Mouse (Mus musculus) kidney, postnatal 10 days (tissue): ENCODE results near the gene Car5a.

Source experiments
- DNase-seq: peaks from one replicate; pipeline ENCODE4 v3.0.0; 2021; ENCODE audit warnings: mixed read lengths

Car5a gene

DNA sequence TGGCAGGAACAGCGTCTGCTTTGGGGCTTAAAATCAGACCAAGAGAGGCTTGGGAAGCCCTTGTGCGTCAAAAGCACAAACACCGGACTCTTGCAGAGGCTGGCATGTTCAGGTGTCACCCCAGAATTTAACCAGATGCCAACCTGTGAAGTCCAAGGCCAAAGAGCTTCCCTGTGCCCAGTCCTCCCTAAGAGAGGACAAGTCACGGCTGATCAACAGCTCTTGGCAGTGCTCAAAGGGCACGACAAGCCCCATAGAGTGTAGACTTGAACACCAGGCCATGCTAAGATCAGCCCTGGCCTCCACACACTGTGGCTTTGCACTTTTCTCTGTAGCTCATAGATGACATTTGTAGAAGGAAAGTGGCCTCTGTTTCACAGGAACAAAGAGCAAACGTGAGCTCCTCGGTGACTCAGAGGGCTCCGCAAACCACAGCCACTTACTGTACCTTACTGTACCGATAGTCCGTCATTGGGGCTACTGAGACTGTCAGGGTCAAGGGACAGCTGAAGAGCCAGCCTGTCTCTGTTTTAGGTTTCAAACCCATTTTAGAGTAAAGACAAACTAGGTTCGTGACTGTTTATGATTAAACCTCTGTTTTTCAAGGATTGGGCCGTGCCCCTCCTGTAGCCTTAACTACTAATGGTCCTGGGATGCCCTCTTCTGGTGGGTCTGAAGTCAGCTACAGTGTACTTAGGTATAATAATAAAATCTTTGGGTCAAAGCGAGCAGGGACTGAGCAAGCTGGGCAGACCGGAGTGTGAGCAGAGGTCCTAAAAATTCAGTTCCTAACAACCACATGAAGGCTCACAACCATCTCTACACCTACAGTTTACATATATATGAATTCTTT is 11.8 kb downstream of the Car5a start:
- DNase-seq: no peak

DNA sequence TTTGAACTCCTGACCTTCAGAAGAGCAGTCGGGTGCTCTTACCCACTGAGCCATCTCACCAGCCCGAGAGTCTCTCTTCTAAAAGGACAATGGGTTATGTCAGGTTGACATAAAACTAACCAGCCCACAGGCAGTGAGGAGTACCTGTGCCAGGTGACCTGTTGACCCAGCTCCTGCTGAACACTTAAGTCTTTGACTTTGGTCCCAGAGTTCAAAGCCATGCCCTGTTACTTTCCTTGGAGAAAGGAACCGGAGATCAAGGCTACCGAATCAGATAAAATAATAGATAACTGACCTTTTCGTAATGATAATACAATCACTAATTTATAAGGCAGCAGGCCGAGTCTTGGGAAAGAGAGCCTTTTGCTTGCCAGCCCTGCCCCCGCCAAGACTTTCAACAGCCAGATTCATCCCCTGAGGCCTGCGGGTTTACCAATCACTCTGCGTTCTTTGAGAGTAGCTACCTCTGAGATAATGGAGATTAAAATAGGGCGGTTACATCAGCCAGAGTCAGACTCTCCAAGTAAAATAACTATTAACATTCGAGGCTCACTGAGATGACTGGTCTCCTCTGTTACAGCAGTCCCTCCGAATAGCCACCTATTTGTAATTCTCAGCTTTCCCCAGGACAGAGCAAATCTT is 12.6 kb downstream of the Car5a start:
- DNase-seq: no peak

- no peak for DNase-seq
Observed at GRCm38 (mm10) chr8:121931571-121931970, 13.1 kb downstream of the Car5a start.

DNA sequence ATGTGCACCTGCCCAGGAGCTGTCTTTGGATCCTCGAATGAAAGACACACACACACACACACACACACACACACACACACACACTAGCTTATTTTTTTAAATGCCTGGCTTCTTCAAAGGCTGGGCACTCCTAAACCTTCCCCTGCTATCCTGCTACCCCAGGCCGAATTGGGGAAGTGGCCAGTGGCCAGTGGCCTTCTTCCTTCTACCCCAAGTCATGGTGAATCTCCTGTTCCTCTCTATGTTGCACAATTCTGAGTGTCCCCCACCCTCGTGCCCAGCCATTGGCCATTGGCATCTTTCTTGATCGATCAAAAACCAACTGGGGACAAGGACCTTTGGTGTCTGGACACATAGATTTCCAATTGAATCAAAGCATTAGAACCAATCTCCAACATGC is 14.7 kb downstream of the Car5a start:
- no peak for DNase-seq

GRCm38 (mm10) chr8:121927316-121927715 is 17.4 kb downstream of the Car5a start:
- DNase-seq: peak; percentile 74

DNA sequence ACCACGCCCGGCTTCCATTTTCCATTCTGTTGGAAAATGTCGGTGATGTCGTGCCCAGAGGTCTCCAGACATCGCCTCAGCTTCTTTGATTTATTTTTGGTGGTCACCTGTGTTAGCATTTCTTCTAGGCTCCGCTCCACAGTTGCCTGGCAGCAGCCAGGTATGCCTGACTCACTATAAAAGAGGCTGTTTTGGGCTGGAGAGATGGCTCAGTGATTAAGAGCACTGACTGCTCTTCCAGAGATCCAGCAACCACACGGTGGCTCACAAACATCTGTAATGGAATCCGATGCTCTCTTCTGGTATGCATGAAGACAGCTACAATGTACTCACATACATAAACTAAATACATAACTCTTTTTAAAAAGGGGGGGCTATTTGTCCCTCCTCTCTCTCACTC is 18.4 kb downstream of the Car5a start:
- no peak for DNase-seq

DNA sequence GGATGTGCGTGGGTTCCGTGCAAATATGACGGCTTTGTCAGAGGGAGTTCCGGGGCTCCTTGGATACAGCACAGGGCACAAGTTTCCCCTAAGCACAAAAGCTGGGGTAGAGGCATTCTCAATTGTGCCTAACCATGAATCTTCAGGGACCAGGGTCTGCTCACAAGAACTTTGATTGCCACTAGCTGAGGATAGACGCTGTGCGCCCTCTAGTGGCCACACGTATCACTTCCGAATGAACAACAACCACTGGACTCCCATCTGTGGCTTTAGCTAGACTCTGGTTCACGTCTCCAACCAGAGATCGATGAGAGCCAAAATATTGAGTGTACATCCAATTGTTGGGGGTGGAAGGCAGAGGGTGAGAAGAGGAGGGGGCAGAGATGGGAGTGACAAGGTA is 19.1 kb downstream of the Car5a start:
- DNase-seq: peak; percentile 91

- no peak for DNase-seq
Observed at GRCm38 (mm10) chr8:121924681-121925080, 20.0 kb downstream of the Car5a start.

DNA sequence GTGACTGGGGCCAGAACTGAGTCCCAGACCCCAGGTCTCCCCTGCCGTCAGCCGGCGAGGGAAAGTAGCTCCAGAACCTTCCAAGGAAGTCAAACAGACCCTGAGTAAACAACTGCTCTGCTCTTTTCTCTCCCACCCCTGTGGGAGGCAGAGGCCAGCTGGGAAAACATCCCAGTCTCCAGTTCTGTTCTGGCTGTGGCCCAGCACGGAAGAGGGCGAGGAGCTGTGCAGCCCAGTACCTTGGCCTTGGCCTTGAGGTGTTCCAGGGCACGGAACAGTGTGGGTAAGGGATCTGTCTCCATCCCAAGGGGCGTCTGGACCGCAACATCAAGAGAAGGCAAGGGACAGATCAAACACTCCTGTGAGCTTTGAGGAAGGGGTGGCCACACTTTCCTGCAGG is 22.6 kb downstream of the Car5a start:
- peak; percentile 79 for DNase-seq

- no peak for DNase-seq
Observed at GRCm38 (mm10) chr8:121921582-121921981, 23.1 kb downstream of the Car5a start.

DNA sequence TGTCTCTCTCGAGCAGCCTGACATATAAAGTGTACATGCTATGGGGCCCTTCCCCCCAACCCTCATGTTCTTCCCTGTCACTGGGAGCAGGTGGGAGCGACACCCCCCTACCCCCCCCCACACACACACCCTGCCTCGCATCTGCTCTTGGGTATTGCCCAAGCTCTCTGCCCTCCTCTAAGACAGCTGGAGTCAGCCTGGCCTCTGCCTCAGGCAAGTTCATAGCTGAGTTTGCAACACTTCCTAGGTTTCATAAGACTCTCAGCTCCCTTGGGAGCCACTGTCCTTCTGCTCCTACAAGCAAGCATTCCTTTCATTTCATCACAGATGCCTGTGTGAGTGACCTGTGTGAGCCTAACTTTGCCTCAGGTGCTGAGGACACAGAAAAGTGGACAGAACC is 25.0 kb downstream of the Car5a start:
- DNase-seq: no peak

GRCm38 (mm10) chr8:121919158-121919557 is 25.5 kb downstream of the Car5a start:
- DNase-seq: no peak

DNA sequence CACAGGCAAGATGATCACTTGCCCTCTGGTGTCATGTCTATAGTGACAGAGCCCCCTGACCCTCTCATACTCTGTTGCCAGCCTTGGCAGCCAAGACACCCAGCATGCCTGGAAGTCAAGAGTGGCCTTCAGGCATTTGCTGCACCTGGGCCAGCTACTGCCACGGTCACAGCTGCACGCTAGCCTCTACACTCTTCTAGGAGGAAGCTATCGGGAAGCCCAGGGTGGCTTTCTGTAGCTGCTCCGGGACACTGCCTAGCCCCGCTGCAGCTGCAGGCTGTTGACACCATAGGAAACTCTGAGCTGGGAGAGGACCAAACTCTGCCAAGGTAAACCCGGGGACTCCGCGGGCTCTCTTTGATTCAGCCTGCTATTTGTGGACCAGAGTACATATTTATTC is 31.3 kb downstream of the Car5a start:
- DNase-seq: no peak

- no peak for DNase-seq
Observed at GRCm38 (mm10) chr8:121912831-121913230, 31.9 kb downstream of the Car5a start.

- DNase-seq: no peak
Observed at GRCm38 (mm10) chr8:121911987-121912386, 32.7 kb downstream of the Car5a start.

GRCm38 (mm10) chr8:121911400-121911799 is 33.3 kb downstream of the Car5a start:
- no peak for DNase-seq

- peak; percentile 88 for DNase-seq
Observed at GRCm38 (mm10) chr8:121909663-121910062, 35.0 kb downstream of the Car5a start.

DNA sequence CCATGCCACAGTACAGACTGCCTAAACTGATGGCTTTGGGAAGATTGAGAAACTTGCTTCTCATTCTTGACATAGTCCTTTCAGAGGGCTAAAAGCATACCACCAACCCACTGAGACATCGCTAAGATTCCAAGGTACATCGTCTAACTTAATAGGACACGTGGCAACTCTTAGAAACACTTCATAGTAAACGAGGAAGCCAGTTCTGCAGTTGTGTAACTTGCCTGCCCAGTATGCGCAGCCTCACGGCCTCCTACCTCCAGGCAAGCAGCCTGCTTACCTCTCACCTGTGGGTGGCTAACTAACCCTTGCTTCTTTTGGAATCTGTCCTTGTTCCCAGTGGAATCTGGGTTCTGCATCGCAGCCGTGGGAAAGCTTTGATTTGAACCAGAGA is 35.6 kb downstream of the Car5a start:
- no peak for DNase-seq

DNA sequence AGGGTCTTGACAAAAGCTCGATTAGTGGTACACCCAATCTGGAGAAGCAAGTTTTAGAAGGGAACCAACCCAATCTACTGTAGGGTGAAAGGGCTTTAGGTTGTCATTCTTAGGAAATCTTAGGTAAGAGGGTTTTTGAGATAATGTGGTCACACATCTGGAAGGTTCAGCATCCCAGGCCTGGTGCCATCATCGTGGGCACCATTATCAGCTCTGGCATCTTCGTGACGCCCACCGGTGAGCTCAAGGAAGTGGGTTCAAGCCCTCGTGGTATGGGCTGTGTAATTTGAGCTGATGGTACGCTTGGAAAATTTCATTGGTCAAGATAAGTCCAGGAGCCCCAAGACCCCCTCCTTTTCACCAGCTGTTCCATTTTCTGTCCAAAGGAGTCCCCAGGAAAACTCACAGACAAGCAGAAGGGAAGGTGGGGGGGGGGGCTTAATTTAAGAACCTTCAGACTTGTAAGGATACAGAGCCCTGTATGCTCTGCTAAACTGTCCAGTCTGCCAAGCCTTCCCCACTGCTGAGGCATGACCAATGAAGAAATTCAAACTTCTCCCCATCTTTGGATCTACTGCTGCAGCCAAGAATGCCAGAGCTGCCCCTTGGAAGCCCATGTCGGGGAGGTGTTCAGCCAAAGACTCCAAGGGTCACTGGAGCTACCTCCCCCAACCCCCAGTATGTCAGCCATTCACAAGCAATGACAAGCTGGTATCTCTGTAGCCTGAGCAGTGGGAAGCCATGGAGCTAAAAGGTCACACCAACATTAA is 36.1 kb downstream of the Car5a start:
- no peak for DNase-seq

DNA sequence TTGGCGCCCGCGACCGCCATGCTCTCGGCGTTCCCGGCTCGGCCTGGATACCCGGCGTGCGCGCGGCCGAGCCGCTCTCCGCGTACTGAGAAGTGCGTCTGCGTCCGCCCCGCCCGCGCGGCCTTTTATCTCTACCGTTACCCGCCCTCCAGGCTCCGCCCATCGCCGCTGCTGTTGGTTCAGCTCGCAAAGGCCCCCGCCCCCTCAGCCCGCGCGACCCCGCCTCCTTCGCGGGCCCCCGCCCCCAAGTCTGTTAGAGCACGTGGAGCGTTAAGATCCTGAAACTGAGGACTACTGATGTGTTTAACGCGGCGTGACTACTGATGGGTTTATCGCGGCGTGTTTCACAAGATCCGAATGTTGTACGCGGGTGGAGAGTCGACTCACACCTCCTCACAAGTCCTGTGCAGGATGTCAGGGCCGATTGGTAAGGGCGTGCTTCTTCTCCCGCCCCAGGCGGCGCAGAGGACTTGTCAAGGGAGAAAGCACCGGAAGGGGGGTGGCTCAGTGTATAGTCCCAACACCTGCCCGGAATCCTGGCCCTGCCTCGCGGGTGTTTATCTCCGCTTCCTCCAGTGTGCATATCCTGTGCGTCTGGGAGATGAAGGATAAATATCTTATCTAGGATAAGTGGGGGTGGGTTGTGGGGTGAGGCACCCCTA is 37.0 kb downstream of the Car5a start, which contains the start of gene Slc7a5:
Slc7a5 (minus strand) TSS at position 108 of the 662 bp plus-strand sequence.
- DNase-seq: peak; percentile 99

- DNase-seq: peak; percentile 44
Observed at GRCm38 (mm10) chr8:121906542-121907512, 37.9 kb downstream of the Car5a start.

DNA sequence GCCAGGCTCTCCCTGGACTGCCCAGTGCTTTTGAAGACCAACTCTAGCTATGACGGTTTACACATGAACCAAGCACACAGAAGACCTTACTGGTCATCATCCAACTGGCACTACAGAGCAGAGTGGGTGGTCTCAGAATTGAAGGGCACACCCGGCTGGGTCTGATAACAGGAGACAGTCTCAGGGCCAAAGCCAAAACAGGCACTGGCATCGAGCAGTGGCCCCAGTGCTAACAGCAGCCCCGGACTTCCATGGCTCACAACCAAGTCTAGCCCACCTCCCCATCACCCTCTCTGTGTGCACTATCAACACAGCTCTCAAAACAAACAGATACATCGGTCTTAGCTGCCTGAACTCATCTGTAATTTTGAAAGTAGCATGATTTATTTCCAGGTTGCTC is 38.8 kb downstream of the Car5a start:
- DNase-seq: no peak
